Mouse (Mus musculus) bone marrow, adult 2 months (tissue): ENCODE data around the gene Cmtm8.

Experiments
- CTCF ChIP-seq: fragments of 200-500 bp; IDR thresholded peaks from 2 replicates; pipeline ENCODE4 v1.5.1; 2011; ENCODE audit warnings: low read length, control low read depth; ENCODE audit not compliant: control insufficient read depth, insufficient read depth
- POLR2A ChIP-seq: fragments of 200-500 bp; IDR thresholded peaks from 2 replicates; pipeline ENCODE4 v1.6.1; 2011; ENCODE audit warnings: low read depth, mild to moderate bottlenecking, control low read depth, low read length, borderline replicate concordance; ENCODE audit not compliant: control insufficient read depth

DNA sequence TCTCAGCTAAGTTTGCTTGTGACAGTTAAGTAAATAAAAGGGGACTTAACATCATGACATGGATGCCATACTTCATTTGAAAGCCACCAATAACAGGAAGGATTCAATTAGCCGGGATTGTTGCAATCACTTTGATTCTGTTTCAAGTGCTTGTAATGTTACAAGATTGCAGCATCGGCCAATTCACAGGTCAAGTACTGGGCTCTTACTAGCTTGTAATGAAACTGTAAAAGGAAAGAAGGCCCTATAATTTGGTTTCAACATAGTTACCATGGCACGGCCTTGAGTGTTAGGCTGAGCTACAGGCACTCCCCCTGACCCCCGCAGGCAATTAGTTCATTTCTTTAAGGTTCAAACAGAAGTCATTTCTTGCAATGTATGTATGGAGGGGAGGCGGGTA, 5.1 kb downstream of the Cmtm8 start:
- no peak for TF ChIP-seq CTCF
- TF ChIP-seq POLR2A, result no peak
